33 mouse cellular contexts compared by ENCODE assay signal in the genomic region with DNA sequence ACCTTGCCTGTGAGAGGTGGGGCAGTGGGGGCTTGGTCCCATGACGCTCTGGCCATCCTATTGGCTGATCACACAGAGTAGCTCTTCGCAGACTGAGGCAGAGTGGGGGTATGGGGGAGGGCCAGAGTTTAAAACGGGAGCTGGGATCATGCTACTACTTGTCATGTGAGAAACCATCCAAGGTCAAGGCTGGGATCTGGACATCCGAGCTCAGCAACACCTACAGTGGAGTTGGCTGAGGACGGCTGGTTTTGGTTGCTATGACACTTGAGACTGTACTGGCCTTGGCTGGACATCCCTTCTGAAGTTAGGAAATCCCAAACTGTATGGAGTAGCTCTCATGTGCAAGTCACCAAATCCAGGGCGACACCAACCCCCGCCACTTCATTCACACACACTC. TPM values are rescaled to one million over a fixed set of nuclear protein-coding genes. Genes with fewer than 3 reads are reported as not detected.
DNase-seq lines count a peak whose midpoint lies in the region; ATAC-seq lines count a peak whose summit lies in the region.
"Had no signal": no experiment of that assay in that cellular context is flagged by ENCODE, and none has a peak within 500 bp of the region (broad histone marks: within the 10 kb centered on the region; RNA-seq: fewer than 3 reads in every experiment).

No protein-coding gene starts in this region.

- H3K27ac ChIP-seq in hindbrain, embryonic 12.5 days = no peak overlapping the region
- H3K27ac ChIP-seq: embryonic facial prominence, embryonic 10.5 days; embryonic facial prominence, embryonic 13.5 days; forebrain, embryonic 12.5 days; forebrain, embryonic 15.5 days; heart, adult 2 months; heart, embryonic 10.5 days; heart, embryonic 13.5 days; hindbrain, embryonic 15.5 days; intestine, embryonic 15.5 days had no signal

- H3K4me3 ChIP-seq in hindbrain, embryonic 12.5 days = no peak overlapping the region
- H3K4me3 ChIP-seq: embryonic facial prominence, embryonic 10.5 days; embryonic facial prominence, embryonic 13.5 days; erythroblast, embryonic 14.5 days; forebrain, embryonic 12.5 days; forebrain, embryonic 15.5 days; heart, adult 2 months; heart, embryonic 10.5 days; heart, embryonic 13.5 days; hindbrain, embryonic 15.5 days; intestine, embryonic 15.5 days had no signal

- ATAC-seq in hindbrain, embryonic 12.5 days (ENCODE audit: low FRiP score) = no peak
- ATAC-seq: CD4-positive, CD25-positive, alpha-beta regulatory T cell, adult 4 months; forebrain, embryonic 15.5 days; intestine, embryonic 15.5 days had no signal

- peaks cover 17% of the 10 kb centered on the region for H3K4me1 ChIP-seq in hindbrain, embryonic 12.5 days

- intact Hi-C loops in gastrocnemius, postnatal 14 days (cut with DNase I; ENCODE audit: low total_unique reads) = no loop called here

- H3K9ac ChIP-seq in hindbrain, embryonic 12.5 days = no peak overlapping the region
- H3K9ac ChIP-seq: embryonic facial prominence, embryonic 13.5 days; forebrain, embryonic 12.5 days; forebrain, embryonic 15.5 days; heart, embryonic 13.5 days; hindbrain, embryonic 15.5 days; intestine, embryonic 15.5 days had no signal

- DNase-seq in gastrocnemius, adult 8-10 months (ENCODE audit: low spot score in 2 of 2) = peak; percentile 54 to 64
- no peak for DNase-seq in gastrocnemius, postnatal 14 days
- DNase-seq in ES-CJ7 (ENCODE audit: low read depth, low spot score) (peak; percentile 24), R1 (ENCODE audit: low read depth, low spot score) (peak; percentile 8)
- peak; percentile 83 for DNase-seq in skeletal muscle tissue, adult 2 months (ENCODE audit: low read depth, low spot score)
- DNase-seq: adrenal gland, adult 2 months; adrenal gland, postnatal 14 days; cerebellum, adult 11 months; cerebellum, adult 2 months; cerebellum, adult 9-11 months; cerebellum, postnatal 25 days; heart, adult 2 months; heart, postnatal 14 days; heart, postnatal 4 days; kidney, adult 11 months had no signal

- peaks cover 64% of the 10 kb centered on the region for H3K27me3 ChIP-seq in hindbrain, embryonic 12.5 days

- 80% methylated on average over 7 of the region's 7 CpGs for WGBS in hindbrain, embryonic 12.5 days

- H3K36me3 ChIP-seq in hindbrain, embryonic 12.5 days = no peaks in the 10 kb centered on the region
- H3K36me3 ChIP-seq: embryonic facial prominence, embryonic 10.5 days; embryonic facial prominence, embryonic 13.5 days; forebrain, embryonic 12.5 days; forebrain, embryonic 15.5 days; heart, embryonic 10.5 days; heart, embryonic 13.5 days; hindbrain, embryonic 15.5 days; intestine, embryonic 15.5 days had no signal

- no peaks in the 10 kb centered on the region for H3K9me3 ChIP-seq in hindbrain, embryonic 12.5 days (replicated peaks)
- H3K9me3 ChIP-seq: embryonic facial prominence, embryonic 10.5 days; embryonic facial prominence, embryonic 13.5 days; forebrain, embryonic 12.5 days; forebrain, embryonic 15.5 days; heart, embryonic 10.5 days; heart, embryonic 13.5 days; hindbrain, embryonic 15.5 days; intestine, embryonic 15.5 days had no signal

- H3K4me2 ChIP-seq in hindbrain, embryonic 12.5 days (replicated peaks) = no peak overlapping the region
- H3K4me2 ChIP-seq: embryonic facial prominence, embryonic 13.5 days; forebrain, embryonic 12.5 days; forebrain, embryonic 15.5 days; heart, embryonic 13.5 days; hindbrain, embryonic 15.5 days; intestine, embryonic 15.5 days had no signal

RNA-seq across cellular contexts. Expression of gene Dnajb8, which starts 9.8 kb away (rescaled TPM):
- total RNA-seq in gastrocnemius, adult 8-10 months (2022) = not detected
- total RNA-seq in gastrocnemius, postnatal 14 days (2021) = not detected
- not detected in 2 replicates for polyA plus RNA-seq in hindbrain, embryonic 12.5 days (2016; fragmentation: Nextera tagmentation; extraction: Ambion mirVana)
- total RNA-seq: adrenal gland, adult 2 months; adrenal gland, postnatal 14 days; adrenal gland, postnatal 4 days; common myeloid progenitor, adult 5-6 weeks; ES-E14; granulocyte monocyte progenitor cell, adult 5-6 weeks; heart, adult 2 months; heart, postnatal 14 days; heart, postnatal 4 days had no signal
- polyA plus RNA-seq: adrenal gland, adult 2 months; C2C12; CD4-positive, CD25-positive, alpha-beta regulatory T cell, adult 4 months; cerebellum, adult 2 months; embryonic facial prominence, embryonic 10.5 days; embryonic facial prominence, embryonic 13.5 days; erythroblast, embryonic 14.5 days; forebrain, embryonic 12.5 days; forebrain, embryonic 15.5 days; heart, embryonic 10.5 days; heart, embryonic 13.5 days; heart, embryonic 16.5 days; hindbrain, embryonic 11.5 days; hindbrain, embryonic 15.5 days; intestine, embryonic 15.5 days had no signal

RNA-seq across cellular contexts. Expression of gene Gata2, which starts 38.1 kb away (rescaled TPM):
- 1 to 10 TPM; 3.0 to 6.0 (median 4.1) TPM for total RNA-seq in gastrocnemius, adult 8-10 months (2022)
- total RNA-seq in gastrocnemius, postnatal 14 days (2021) = 1 to 10 TPM; 5.4 to 7.4 TPM
- 29.4 and 43.6 TPM in 2 replicates for polyA plus RNA-seq in hindbrain, embryonic 12.5 days (2016; fragmentation: Nextera tagmentation; extraction: Ambion mirVana)
